Mouse (Mus musculus) forebrain, embryonic 16.5 days (tissue): ENCODE measurements at regions not wholly inside any gene's neighbourhood (a gene's known extent, or its start where the extent isn't known, plus 50 kb on each side); places are given as distances from the start of the nearest gene placed in this dataset.

Experiments
- ATAC-seq: fragments of 200-750 bp; cut with Nextera tagmentation; 2 replicates; pipeline ENCODE4 v1.8.0; 2017; ENCODE audit warnings: mild to moderate bottlenecking, moderate library complexity
- H3K27ac ChIP-seq: fragments of 300-500 bp; sonication (generic); 2 replicates; pipeline ENCODE4 v1.5.1; 2014; ENCODE audit warnings: low read length, control low read depth
- H3K27me3 ChIP-seq: fragments of 300-500 bp; sonication (generic); replicated peaks from 2 replicates; pipeline ENCODE4 v1.6.1; 2014; ENCODE audit warnings: low read length; ENCODE audit not compliant: control insufficient read depth, insufficient read depth
- H3K36me3 ChIP-seq: fragments of 300-500 bp; sonication (generic); 2 replicates; pipeline ENCODE4 v1.6.1; 2014; ENCODE audit not compliant: control insufficient read depth, insufficient read depth
- H3K4me1 ChIP-seq: fragments of 300-500 bp; sonication (generic); replicated peaks from 2 replicates; pipeline ENCODE4 v1.6.1; 2014; ENCODE audit warnings: low read length; ENCODE audit not compliant: control insufficient read depth, insufficient read depth
- H3K4me2 ChIP-seq: fragments of 300-500 bp; sonication (generic); 2 replicates; pipeline ENCODE4 v1.6.1; 2014; ENCODE audit warnings: mild to moderate bottlenecking, low read length, control low read depth
- H3K4me3 ChIP-seq: fragments of 300-500 bp; sonication (generic); replicated peaks from 2 replicates; pipeline ENCODE4 v1.5.1; 2014; ENCODE audit warnings: mild to moderate bottlenecking, low read length, control low read depth
- H3K9ac ChIP-seq: fragments of 300-500 bp; sonication (generic); replicated peaks from 2 replicates; pipeline ENCODE4 v1.6.1; 2014; ENCODE audit warnings: low read depth, low read length, control low read depth
- H3K9me3 ChIP-seq: fragments of 300-500 bp; sonication (generic); 2 replicates; pipeline ENCODE4 v1.6.1; 2016; ENCODE audit warnings: low read length; ENCODE audit not compliant: control insufficient read depth
- WGBS: fragments of 180-500 bp; shearing (Covaris S2); extraction: QIAGEN DNeasy Blood & Tissue Kit; methylation state at CpG from one replicate; pipeline ENCODE4 v1.1.7; 2014; 5-methylcytosine and 5-hydroxymethylcytosine counted together

DNA sequence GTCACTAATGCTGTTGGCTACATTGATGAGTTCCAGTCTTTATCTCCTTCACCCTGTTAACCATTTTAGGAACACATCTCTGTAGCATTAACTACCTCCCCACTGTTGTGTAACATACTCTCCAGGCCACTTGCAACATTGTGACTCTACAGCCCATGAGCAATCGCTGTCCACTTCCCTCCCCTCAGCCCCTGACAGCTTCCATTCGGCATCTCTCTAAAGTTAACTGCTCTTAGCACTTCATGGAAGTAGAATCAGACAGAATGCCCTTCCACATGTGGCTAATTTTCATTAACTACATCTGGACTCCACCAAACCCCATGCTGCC, 208.3 kb downstream of the Bcl2l11 start:
- 94% methylated on average over 2 of the region's 2 CpGs for WGBS

DNA sequence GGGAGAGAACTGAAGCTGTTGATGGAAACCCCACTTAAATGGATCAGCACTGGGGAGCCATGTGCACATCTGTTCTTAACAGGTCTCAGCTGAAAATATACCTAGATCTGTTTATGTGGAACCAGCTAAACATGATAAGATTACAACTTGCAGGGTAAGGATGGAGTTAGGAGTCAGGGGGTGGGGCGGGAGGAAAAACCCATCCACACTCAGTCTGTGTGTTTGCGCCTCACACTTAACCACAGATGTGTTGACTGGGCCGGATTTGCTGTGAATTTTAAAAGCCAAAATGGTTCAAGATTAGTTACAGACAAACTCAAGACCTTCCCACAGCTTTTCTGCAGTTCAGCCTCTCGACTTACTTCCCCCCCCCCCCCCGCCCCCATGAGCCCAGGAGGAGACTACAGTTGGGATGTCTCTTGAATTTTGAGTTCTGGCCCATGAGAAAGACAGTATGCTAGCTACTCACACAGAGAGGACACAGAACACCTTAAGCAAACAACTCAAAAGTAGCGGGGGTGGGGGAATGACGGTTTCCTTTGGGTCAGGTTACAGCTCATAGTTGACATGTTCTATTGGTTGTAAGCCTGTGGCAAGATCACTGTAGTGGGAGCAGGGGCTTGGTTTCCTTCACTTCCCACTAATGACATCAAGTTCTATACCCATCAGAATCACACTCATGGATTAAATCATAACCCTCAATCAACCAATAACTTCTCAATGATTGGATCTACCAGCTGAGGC, 209.1 kb downstream of the Bcl2l11 start:
- no peaks in the 10 kb centered on the region for H3K9me3 ChIP-seq
- H3K4me1 ChIP-seq: peaks cover 27% of the 10 kb centered on the region
- H3K4me2 ChIP-seq: no peak overlapping the region
- H3K27me3 ChIP-seq: 0 out of 2 replicates have a peak, but pooled peaks cover 3% of the 10 kb centered on the region
- no peak for ATAC-seq
- H3K4me3 ChIP-seq: no peak overlapping the region
- no peak overlapping the region for H3K27ac ChIP-seq
- 76% methylated on average over 7 of the region's 7 CpGs for WGBS
- no peaks in the 10 kb centered on the region for H3K36me3 ChIP-seq
- H3K9ac ChIP-seq: no peak overlapping the region

More for the DNA sequence above, 208.3 kb downstream of the Bcl2l11 start:
- H3K27ac ChIP-seq: no peak overlapping the region
- H3K27me3 ChIP-seq: 0 out of 2 replicates have a peak, but pooled peaks cover 3% of the 10 kb centered on the region
- H3K36me3 ChIP-seq: no peaks in the 10 kb centered on the region
- peaks cover 19% of the 10 kb centered on the region for H3K4me1 ChIP-seq
- H3K9ac ChIP-seq: no peak overlapping the region
- H3K4me3 ChIP-seq: no peak overlapping the region
- no peak overlapping the region for H3K4me2 ChIP-seq
- no peak for ATAC-seq
- no peaks in the 10 kb centered on the region for H3K9me3 ChIP-seq

DNA sequence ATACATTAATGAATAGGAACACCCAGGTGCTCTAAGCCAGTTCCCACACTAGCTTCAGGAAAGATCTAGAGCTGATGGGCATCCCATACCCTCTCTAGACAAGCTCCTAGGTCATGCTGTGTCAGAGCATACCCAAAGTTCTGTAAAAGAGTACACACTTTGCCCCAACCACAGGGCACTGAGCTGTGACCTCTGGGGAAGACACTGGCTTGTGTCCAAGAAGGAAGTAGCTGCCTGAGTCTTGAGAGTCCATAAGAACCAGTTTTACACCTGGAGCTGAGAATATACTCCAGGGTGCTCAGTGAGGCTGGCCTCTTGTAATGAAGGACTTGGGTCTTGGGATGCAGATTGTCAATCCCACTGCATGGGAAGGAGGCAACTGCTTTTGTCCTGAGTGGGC, 211.4 kb downstream of the Bcl2l11 start:
- Histone ChIP-seq H3K9me3 (no peaks in the 10 kb centered on the region), H3K36me3 (no peaks in the 10 kb centered on the region), H3K9ac (no peak overlapping the region), H3K27ac (no peak overlapping the region), H3K4me3 (no peak overlapping the region), H3K27me3 (no peaks in the 10 kb centered on the region), H3K4me2 (no peak overlapping the region), H3K4me1 (peaks cover 20% of the 10 kb centered on the region)
- no peak for ATAC-seq

DNA sequence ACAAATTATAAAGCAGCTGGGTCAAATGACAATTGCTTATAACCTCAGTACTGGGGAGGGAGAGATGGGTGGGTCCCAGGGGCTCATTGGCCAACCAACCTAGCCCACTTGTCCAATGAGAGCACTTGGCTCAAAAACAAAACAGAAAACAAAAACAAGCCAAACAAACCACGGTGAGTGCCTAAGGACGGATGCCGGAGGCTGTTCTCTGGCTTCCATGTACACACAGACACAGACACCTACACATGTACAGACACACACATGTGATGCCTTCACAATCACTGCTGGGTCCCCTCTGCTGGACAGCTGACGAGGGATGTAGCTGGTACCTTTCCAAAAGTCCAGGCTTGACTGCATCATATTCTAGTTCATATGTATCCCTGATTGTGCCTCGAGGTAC, 212.0 kb downstream of the Bcl2l11 start:
- H3K4me3 ChIP-seq: no peak overlapping the region
- H3K9ac ChIP-seq: no peak overlapping the region
- H3K36me3 ChIP-seq: no peaks in the 10 kb centered on the region
- no peak overlapping the region for H3K27ac ChIP-seq
- H3K4me2 ChIP-seq: no peak overlapping the region
- peaks cover 17% of the 10 kb centered on the region for H3K4me1 ChIP-seq
- 76% methylated on average over 5 of the region's 5 CpGs for WGBS
- no peak for ATAC-seq
- H3K27me3 ChIP-seq: no peaks in the 10 kb centered on the region
- no peaks in the 10 kb centered on the region for H3K9me3 ChIP-seq

DNA sequence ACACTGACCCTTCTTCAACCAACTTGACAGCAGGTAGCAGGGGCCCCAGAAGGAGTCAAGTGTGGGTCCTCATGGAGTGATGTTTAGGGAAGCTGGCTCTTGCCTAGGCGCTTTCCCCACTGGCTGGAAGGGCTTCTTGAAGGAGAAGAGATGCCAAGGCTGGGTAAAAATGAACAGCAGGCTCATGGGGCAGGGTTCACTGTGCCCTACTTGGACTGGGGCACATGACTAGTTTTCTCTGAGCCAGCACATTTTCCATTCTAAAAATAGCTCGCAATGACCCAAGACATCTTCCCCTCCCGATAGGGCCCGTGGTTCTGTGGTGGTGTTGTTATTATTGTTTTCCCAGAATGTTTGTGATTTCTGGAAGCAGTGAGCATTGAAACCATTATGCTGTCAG, 212.6 kb downstream of the Bcl2l11 start:
- WGBS: 88% methylated on average over 4 of the region's 4 CpGs
- no peak for ATAC-seq

DNA sequence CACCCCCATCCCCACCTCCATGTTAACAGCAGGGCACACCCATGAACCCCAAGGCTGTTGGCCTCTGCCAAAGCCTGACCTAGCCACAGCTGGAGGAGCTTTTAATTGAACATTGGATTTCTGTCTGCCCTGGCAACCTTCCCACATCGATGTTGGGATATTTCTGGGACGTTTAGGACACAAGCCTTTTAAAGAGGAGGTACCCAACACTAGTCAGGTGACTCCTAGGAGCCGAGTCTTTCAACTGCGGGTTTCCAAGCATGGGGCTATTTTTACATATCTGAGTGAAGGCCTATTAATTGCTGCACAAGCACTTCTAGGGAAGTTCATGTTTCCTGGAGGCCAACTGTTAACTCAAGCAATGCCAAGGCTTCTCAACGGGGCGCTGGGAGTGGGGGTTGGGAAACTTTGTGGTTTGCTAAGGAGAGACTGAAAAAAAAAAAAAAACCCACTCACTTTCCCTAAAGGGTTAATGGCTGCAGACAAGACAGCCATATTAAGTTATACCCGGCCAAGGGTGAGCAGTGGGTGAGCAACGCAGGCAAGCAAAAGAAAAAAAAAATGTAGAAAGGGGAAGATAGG, 213.3 kb downstream of the Bcl2l11 start:
- Histone ChIP-seq H3K9ac (no peak overlapping the region), H3K9me3 (no peaks in the 10 kb centered on the region), H3K4me3 (no peak overlapping the region), H3K27me3 (no peaks in the 10 kb centered on the region), H3K27ac (no peak overlapping the region), H3K36me3 (no peaks in the 10 kb centered on the region), H3K4me2 (no peak overlapping the region), H3K4me1 (peaks cover 17% of the 10 kb centered on the region)
- ATAC-seq: no peak
- WGBS: 16% methylated on average over 8 of the region's 8 CpGs

More for the DNA sequence above, 212.6 kb downstream of the Bcl2l11 start:
- Histone ChIP-seq H3K27me3 (no peaks in the 10 kb centered on the region), H3K4me1 (peaks cover 17% of the 10 kb centered on the region), H3K4me2 (no peak overlapping the region), H3K9ac (no peak overlapping the region), H3K27ac (no peak overlapping the region), H3K9me3 (no peaks in the 10 kb centered on the region), H3K4me3 (no peak overlapping the region), H3K36me3 (no peaks in the 10 kb centered on the region)

DNA sequence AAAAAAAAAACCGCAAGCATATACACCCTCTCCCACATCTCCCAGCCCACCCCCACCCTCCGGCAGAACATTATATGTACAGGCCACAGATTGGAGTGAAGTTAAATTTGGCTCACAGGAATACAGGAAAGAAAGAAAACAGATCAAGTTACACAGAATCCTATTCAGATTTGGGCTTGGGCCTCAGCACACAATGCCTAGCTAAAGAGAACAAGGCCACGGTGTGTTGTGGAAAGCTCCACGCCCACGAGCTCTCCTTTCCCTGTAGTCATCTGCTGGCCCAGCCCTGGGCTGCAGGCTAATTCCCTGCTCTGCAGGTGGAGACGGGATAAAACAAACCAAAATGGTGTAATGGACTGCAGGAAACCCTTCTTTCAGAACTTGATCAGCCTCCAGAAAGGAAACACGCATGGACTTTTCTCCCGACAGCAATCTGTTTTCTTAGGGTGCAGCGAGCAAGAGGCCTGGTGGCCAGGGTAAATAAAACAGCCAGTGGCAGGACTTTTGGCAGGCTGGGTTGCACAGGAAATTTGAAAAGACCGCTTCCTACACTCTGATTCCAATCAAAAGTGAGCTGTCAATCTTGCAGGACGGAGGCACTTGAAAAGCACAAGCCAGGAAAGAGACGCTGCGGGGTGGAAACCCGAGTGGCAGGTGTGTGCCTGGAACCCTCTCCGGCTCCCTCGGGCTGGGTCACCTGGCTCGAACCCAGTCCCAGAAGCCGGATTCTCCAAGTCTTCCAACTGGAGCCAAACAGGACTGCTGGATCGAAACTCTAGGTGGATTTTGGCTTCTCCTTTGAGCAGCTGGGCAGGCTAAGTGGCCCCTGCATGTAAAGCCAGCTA, 214.0 kb downstream of the Bcl2l11 start:
- Histone ChIP-seq H3K27ac (no peak overlapping the region), H3K4me3 (no peak overlapping the region), H3K9ac (no peak overlapping the region), H3K4me2 (no peak overlapping the region), H3K9me3 (no peaks in the 10 kb centered on the region), H3K36me3 (no peaks in the 10 kb centered on the region), H3K4me1 (peaks cover 17% of the 10 kb centered on the region), H3K27me3 (no peaks in the 10 kb centered on the region)
- 23% methylated on average over 19 of the region's 19 CpGs for WGBS
- ATAC-seq: no peak

DNA sequence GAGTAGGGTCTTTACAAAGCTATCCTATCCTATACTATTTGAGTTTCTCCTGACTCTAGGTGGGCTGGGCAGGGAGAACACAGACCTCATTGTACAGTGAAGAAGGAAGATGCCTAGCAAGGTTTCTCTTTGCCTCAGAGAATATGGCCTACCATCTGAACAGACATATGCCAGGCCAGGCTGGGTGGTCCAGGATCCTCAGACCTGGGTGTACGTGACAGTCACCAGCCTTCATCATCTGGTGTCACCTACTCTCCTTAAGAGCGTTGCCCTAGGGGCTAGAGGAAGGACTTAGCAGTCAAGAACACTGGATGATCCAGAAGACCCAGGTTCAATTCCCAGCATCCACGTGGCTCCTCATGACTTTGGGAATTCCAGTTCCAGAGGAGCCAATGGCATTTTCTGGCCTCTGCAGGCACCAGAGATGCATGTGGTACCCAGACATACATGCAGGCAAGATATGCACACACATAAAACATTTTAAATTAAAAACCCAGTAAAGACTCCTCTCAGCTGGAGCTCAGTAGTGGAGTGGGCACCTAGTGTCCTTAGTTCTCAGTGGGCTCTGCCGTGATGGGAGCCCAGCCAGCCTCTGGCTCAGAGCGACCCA, 214.9 kb downstream of the Bcl2l11 start:
- Histone ChIP-seq H3K4me3 (no peak overlapping the region), H3K4me1 (peaks cover 17% of the 10 kb centered on the region), H3K27ac (no peak overlapping the region), H3K27me3 (no peaks in the 10 kb centered on the region), H3K9ac (no peak overlapping the region), H3K9me3 (no peaks in the 10 kb centered on the region), H3K36me3 (no peaks in the 10 kb centered on the region), H3K4me2 (no peak overlapping the region)
- 89% methylated on average over 5 of the region's 5 CpGs for WGBS
- ATAC-seq: no peak

DNA sequence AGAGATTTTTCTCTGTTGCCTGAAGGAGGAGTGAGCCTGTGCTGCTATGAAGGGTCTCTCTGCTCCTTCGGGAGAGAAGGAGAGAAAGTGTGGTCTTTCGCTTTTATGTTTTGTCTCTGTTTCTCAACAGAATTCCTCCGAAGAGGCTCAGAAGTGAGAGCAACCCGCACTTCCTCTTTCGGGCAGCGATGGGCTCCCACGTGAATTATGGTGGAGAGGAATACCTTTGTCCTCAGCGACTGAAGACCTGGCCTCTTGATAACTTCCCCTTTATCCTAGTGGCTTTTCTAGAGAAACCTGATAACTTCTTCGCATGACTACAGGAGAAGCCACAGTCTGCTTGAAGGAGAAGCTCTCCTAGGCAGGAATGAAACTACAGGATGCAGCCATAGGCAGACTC, 216.4 kb downstream of the Bcl2l11 start:
- Histone ChIP-seq H3K4me1 (peaks cover 17% of the 10 kb centered on the region), H3K4me3 (no peak overlapping the region), H3K9ac (no peak overlapping the region), H3K4me2 (no peak overlapping the region), H3K9me3 (no peaks in the 10 kb centered on the region), H3K27me3 (no peaks in the 10 kb centered on the region), H3K27ac (no peak overlapping the region), H3K36me3 (no peaks in the 10 kb centered on the region)
- ATAC-seq: no peak
- WGBS: 82% methylated on average over 9 of the region's 9 CpGs
